Mouse (Mus musculus): Measurements from ENCODE around the gene 6030445D17Rik.

- TF ChIP-seq CTCF (IDR thresholded peaks at IDR 0.05; ENCODE audit: extremely low read depth, insufficient read depth, insufficient read length, insufficient replicate concordance) (peak; percentile 12; the same call in 1 of the 2 replicates), POLR2A (IDR thresholded peaks at IDR 0.05; ENCODE audit: low read depth, low read length) (no peak)
Measured at GRCm38 (mm10) chr4:136431376-136431693, 30.7 kb upstream of the 6030445D17Rik start.
